Mouse (Mus musculus): ENCODE results near the gene Ccm2.

Gene Ccm2

DNA sequence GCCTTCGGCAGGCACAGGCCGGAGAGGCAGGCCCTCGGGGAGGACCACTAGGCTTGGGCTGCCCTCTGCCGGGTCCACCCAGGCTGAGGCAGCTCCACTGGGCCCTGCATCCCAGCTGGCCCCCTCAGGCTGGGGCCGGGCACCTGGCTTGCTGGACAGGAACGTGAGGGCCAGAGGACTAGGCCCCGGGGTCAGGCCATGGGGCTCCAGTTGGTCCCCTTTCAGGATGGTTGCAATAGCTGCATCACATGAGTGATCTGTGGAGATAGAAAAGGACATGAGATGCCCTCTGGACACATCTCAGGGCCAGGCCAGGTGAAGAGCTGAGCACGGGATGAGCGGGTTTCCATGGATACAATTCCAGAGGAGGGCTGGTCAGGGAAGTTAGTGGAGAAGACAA lies 56.0 kb downstream of the Ccm2 start:
- in situ Hi-C loops (cut with MboI, MseI): no loop called here

DNA sequence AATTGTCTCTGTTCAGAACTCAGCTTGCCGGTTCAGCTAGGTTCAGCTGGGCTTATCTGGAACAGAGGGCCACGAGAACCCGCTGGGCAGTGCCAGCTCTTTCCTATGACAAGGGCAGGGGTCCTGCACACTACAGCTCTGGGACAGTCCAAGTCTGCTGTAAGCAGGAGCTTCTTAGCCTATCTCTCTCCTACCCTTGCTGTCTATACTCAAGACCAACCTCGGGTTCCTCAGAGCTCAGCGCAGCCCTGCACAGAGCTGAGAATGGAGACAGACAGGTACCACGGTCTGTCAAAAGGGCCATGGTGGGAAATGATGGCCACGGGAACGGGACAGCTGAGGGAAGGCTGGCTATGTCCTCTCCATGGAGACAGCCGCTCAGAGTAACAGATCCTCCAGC lies 56.5 kb downstream of the Ccm2 start:
- in situ Hi-C loops (cut with MboI, MseI): no loop called here

DNA sequence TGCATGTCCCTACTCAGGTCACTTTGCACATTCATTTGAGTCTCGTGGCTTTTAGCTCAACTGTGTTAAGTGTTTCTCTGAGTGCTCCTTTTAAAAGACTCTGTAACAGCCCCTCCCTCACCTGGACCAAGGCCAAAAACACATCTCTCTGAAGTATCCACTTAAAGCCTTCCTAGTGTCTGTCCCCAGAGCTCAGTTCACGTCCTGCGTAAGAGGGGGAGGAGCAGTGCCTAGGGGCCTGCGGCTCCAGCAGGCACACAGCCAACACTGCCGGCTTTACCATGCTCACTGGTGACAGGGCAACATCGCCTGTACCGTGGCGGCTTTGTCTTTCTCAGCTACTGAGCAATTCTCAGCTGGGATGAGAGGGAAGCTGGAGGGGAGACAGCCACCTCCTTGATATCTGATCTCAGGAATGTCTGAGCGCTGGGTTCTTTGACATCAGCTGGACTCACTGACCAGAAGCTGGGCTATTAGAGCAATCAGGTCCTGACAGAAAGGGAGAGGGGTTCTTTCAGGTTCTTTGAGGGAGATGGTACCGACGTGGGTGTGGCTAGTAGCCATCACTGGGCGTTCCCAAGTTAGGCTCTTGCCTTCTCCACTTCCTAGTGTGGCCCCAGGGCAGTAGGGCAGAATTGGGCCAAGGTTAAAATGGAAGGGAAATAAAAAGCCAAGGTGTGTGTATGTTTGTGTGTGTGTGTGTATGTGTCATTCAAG lies 57.4 kb downstream of the Ccm2 start:
- in situ Hi-C loops (cut with MboI, MseI): no loop called here

GRCm38 (mm10) chr11:6604604-6604936 lies 57.9 kb downstream of the Ccm2 start:
- in situ Hi-C loops (cut with MboI, MseI): no loop called here

DNA sequence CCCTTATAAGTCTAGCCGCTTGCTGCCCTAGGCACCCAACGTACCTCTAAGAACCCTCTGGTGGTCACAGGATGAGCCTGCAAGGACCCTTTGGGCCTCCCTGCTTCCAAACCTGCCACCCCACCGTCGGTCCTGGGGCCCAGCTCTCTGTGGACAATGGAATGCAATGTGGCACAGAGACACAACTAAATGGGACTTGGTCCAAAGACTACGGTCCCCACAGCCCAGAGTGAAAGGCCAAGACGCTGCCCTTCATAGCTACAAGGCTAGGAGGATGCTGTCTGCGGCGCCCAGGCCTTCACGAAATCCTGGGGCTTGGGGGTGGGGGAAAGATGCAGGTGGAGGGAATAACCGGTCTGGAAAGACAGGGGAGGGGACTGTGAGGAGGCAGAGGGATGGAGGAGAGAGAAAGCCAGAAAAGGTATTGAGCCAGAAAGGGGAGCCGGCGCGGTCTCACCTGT lies 58.4 kb downstream of the Ccm2 start:
- in situ Hi-C loops (cut with MboI, MseI): no loop called here

GRCm38 (mm10) chr11:6605491-6606399 lies 59.1 kb downstream of the Ccm2 start, which contains the start of gene Nacad:
Nacad (minus strand) TSS chr11:6606053.
- in situ Hi-C loops (cut with MboI, MseI): no loop called here

DNA sequence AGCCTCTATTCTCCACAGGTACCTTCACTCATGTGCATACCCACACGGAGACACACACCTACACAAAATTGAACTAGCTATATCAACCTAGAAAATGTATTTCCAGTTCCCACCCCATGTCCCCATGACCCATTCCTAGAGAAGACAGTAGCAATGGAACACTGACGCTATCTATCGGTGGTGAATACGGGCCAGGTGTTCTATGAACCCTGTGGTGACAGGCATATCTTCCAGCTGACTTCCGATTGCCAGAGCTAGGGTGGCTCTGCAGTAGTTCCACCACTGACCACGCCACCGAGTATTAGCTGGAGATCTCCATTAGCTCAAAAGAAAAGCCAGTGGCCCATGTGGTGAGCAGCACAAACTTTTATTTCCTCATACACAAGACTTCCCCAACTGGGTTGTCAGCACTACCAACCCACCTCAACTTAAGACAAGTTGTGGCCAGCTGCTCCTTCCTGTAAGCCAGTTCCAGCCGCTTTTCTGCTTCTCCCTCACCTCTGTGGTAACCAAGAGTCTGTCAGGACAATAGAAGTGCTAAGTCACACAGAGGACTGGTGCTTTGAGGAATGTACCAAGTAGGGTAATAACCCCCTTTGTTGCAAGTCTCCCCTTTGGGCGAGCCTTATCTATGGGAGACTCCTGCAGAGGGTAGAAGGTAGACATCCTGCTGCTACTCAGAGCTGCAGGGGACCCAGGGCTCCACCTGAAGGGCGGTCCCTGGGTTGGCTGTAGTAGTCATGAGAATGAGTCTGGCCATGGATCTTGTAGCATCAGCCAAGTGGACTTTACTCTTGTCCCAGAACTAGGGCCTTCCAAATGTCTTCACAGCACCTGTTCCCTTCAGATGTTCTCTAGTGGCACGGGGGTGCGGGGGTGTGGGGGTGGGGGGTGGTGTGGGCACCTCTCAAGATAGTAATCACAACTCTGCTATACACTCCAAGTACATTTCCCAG lies 68.8 kb downstream of the Ccm2 start:
- in situ Hi-C loops (cut with MboI, MseI): no loop called here

- in situ Hi-C loops (cut with MboI, MseI): loop anchor here in 1 of 2 experiments (10.0 kb wide), 1 partner anchor 99 kb away; the partner anchor contains the start of gene Myo1g
Measured at GRCm38 (mm10) chr11:6623704-6624103, 77.0 kb downstream of the Ccm2 start.

DNA sequence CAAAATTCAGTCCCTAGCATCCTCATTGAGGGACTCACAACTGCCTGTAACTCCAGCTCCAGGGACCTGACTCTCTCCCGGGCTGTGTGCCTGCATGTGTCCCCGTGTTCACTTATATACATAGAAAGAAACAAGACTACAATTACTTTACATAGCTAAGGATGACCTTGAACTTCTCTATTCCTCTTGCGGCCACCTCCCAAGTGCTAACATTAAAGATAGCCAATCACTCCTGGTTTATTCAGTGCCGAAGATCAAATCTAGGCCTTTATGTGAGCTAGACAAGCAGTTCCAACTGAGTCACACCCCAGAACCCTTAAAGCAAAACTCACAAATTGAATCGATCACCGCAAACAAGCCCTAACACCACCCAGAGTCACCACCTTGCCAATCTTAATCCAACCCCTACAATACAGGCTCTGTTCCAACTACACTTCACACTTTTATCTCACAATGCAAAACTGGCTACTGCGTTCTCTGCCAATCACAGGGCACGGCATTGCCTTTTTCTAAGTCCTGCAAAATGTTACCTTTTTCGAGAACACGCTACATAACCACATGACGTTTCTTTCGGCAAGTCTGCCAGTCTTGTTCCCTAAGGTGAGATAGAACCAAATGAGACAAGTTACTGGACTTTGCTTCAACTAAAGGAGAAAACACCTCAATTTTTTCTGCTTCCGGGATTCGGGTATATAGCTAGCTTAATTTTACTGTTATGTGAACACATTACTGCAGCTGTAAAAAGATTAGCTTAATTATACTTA lies 78.1 kb downstream of the Ccm2 start:
- in situ Hi-C loops (cut with MboI, MseI): loop anchor here in 1 of 2 experiments (10.0 kb wide), 1 partner anchor 100 kb away; the partner anchor contains the start of gene Myo1g

DNA sequence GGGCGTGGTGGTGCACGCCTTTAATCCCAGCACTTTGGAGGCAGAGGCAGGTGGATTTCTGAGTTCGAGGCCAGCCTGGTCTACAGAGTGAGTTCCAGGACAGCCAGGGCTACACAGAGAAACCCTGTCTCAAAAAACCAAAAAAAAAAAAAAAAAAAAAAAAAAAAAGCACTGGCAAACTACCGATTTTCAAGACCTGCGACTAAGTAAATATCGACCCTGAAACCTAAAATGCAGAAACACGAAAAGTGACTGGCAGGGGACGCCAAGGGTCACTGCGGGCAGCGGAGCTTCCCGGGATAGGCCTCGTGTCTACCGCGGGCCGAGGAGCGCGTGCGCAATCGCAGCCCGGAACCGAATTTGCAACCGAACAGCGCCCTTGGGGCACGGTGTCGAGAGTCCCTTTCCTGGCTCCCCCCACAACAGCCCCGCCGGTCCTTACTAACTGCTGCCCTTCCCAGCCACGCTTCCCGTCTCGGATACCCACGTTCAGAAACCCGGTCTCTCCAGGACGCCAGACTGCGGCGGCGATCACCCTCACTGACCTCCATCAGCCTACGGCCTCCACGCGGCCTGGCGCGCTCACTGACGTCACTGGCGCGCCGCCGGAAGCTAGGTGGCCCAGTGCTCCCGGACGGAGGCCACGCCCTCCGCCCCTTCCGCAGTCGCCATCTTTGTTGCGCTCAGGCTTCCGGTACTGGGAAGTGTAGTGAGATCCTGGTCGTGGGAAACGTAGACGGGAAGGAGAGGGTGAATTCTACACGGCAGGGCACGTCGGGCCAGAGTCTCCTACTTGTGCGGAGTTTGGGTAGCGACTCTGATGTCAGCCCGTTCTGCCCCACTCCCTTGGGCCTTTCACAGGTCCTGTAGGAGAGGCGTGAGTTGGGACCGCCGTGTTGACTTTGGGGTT lies 79.0 kb downstream of the Ccm2 start, which contains the start of gene Tbrg4:
Tbrg4 (minus strand) TSS at position 590 of the 910 bp plus-strand sequence.
- in situ Hi-C loops (cut with MboI, MseI): loop anchor here in 1 of 2 experiments (10.0 kb wide), 1 partner anchor 101 kb away; the partner anchor contains the start of gene Myo1g

GRCm38 (mm10) chr11:6626388-6626772 lies 79.7 kb downstream of the Ccm2 start:
- in situ Hi-C loops (cut with MboI, MseI): loop anchor here in 1 of 2 experiments (10.0 kb wide), 1 partner anchor 102 kb away; the partner anchor contains the start of gene Myo1g

DNA sequence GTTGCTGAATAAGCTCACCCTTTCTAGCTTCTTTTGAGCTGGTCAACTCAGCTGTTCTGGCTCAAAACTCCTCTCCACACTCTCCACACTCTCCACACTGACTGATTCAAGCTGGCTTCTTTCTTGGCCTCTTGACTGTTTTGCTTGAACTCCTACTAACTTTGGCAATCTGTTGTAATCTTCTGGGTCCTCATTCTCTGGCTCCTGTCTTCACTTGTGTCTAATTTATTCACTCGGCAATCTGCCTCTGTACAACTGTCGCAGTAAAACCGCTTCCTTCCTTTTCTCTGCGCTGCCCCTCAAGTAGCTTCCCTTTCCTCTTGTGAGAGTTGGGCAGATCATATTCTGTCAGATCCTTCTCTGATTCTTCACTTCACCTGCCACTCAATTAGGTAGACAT lies 81.0 kb downstream of the Ccm2 start:
- in situ Hi-C loops (cut with MboI, MseI): loop anchor here in 1 of 2 experiments (10.0 kb wide), 1 partner anchor 103 kb away; the partner anchor contains the start of gene Myo1g

- in situ Hi-C loops (cut with MboI, MseI): loop anchor here in 1 of 2 experiments (10.0 kb wide), 1 partner anchor 104 kb away; the partner anchor contains the start of gene Myo1g
Measured at GRCm38 (mm10) chr11:6628568-6628967, 81.9 kb downstream of the Ccm2 start.

GRCm38 (mm10) chr11:6629655-6630054 lies 83.0 kb downstream of the Ccm2 start:
- in situ Hi-C loops (cut with MboI, MseI): loop anchor here in 1 of 2 experiments (10.0 kb wide), 1 partner anchor 105 kb away; the partner anchor contains the start of gene Myo1g

- in situ Hi-C loops (cut with MboI, MseI): no loop called here
Measured at GRCm38 (mm10) chr11:6636150-6636549, 89.5 kb downstream of the Ccm2 start.

- in situ Hi-C loops (cut with MboI, MseI): no loop called here
Measured at GRCm38 (mm10) chr11:6638537-6638936, 91.8 kb downstream of the Ccm2 start, which contains the start of gene Wap. Wap (minus strand) TSS chr11:6638637.

DNA sequence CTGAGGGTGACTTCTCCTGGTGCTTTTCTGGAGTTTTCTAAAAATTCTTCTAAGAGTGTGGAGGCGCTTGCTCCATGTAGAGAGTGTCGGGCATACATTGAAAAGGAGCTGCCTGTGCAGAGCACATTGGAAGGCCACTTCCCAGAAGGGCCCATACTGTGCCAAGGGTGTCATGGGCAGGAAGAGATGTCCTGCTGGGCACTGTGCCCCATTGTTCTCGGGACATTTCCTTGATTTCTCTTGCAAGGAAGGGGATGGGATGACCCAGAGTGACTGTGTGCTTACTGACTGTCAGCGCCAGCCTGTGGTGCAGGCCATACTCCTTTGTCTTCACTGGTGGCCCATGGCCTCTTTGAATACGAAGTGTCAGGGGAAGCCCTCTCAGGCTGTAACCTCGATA lies 92.4 kb downstream of the Ccm2 start:
- in situ Hi-C loops (cut with MboI, MseI): no loop called here

- in situ Hi-C loops (cut with MboI, MseI): loop anchor here in 1 of 2 experiments (10.0 kb wide), 1 partner anchor 500 kb away; no protein-coding TSS in a partner anchor
Measured at GRCm38 (mm10) chr11:6644566-6644965, 97.9 kb downstream of the Ccm2 start.
